24 mouse cellular contexts compared by ENCODE assay signal in the genomic region with DNA sequence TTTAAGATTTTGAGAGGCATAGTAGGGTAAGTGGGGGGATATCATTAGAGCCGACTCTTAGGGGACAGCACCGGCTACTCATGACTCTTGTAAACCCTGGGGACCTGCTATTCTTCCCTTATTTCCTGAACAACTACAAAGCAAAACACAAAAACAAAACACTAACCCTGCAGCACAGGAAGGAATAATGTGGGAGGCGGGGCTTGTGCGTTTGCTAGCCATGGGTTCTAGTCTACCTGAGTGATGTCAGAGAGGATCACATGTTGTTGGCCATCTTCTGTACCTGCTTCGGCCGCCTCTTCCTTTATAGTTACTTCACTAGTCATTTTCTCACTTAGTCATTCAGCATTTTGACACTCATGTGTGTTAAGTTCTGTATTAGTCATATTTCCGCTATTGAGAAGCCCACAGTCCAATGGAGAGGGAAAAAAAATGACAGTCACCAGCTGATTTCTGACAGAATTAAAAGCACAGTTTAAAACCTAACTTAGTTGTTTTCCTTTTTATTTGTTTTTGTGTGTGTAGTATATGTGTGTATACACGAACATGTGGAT.
A peak's percentile ranks its signal among the peaks of the same experiment; 100 is the strongest.
DNase-seq lines count a peak whose midpoint lies in the region; ATAC-seq and TF ChIP-seq lines count a peak whose summit lies in the region.
"Had no signal": no experiment of that assay in that cellular context is flagged by ENCODE, and none has a peak within 500 bp of the region (broad histone marks: within the 10 kb centered on the region; RNA-seq: fewer than 3 reads in every experiment).

No protein-coding gene starts in this region.

- no peak overlapping the region for H3K9ac ChIP-seq in heart, postnatal 0 days (replicated peaks; ENCODE audit: low read depth, low read length)
- no peak overlapping the region for H3K9ac ChIP-seq in stomach, embryonic 16.5 days (ENCODE audit: low read length)
- H3K9ac ChIP-seq in stomach, postnatal 0 days (ENCODE audit: low read length) = no peak overlapping the region
- no peak overlapping the region for H3K9ac ChIP-seq in lung, postnatal 0 days (replicated peaks; ENCODE audit: low read depth)
- H3K9ac ChIP-seq: embryonic facial prominence, embryonic 12.5 days; forebrain, embryonic 12.5 days; heart, embryonic 12.5 days; liver, embryonic 13.5 days; midbrain, embryonic 13.5 days had no signal

- H3K4me2 ChIP-seq in heart, postnatal 0 days (ENCODE audit: low read depth, low read length) = no peak overlapping the region
- no peak overlapping the region for H3K4me2 ChIP-seq in stomach, embryonic 16.5 days (ENCODE audit: low read depth, low read length)
- no peak overlapping the region for H3K4me2 ChIP-seq in stomach, postnatal 0 days (replicated peaks; ENCODE audit: low read depth)
- H3K4me2 ChIP-seq in lung, postnatal 0 days (replicated peaks; ENCODE audit: low read depth, low read length) = no peak overlapping the region
- H3K4me2 ChIP-seq: embryonic facial prominence, embryonic 12.5 days; forebrain, embryonic 12.5 days; heart, embryonic 12.5 days; liver, embryonic 13.5 days; midbrain, embryonic 13.5 days had no signal

- no peak for DNase-seq in heart, postnatal 0 days (ENCODE audit: low spot score)
- no peak for DNase-seq in heart, postnatal 4 days
- no peak for DNase-seq in stomach, postnatal 0 days (ENCODE audit: low spot score)
- no peak for DNase-seq in cerebellum, postnatal 25 days
- no peak for DNase-seq in lung, postnatal 0 days (ENCODE audit: low spot score)
- DNase-seq: adrenal gland, adult 2 months; cerebellum, adult 11-12 months; cerebellum, postnatal 14 days; kidney, adult 18-20 months; liver, embryonic 13.5 days; lung, adult 2 months; thymus, adult 18-20 months; thymus, postnatal 36 days had no signal

- no peaks in the 10 kb centered on the region for H3K36me3 ChIP-seq in heart, postnatal 0 days (replicated peaks; ENCODE audit: control insufficient read depth, insufficient read depth, low read length)
- no peaks in the 10 kb centered on the region for H3K36me3 ChIP-seq in stomach, embryonic 16.5 days (ENCODE audit: control insufficient read depth, insufficient read depth, low read length)
- H3K36me3 ChIP-seq in stomach, postnatal 0 days (ENCODE audit: control insufficient read depth, insufficient read depth, low read length) = no peaks in the 10 kb centered on the region
- no peaks in the 10 kb centered on the region for H3K36me3 ChIP-seq in lung, postnatal 0 days (ENCODE audit: insufficient read depth, low read length)
- H3K36me3 ChIP-seq: embryonic facial prominence, embryonic 12.5 days; forebrain, embryonic 12.5 days; heart, embryonic 12.5 days; liver, embryonic 13.5 days; midbrain, embryonic 13.5 days had no signal

- WGBS in heart, postnatal 0 days = 80% methylated on average over 8 of the region's 8 CpGs
- 77% methylated on average over 8 of the region's 8 CpGs for WGBS in stomach, embryonic 16.5 days
- WGBS in stomach, postnatal 0 days = 75% methylated on average over 8 of the region's 8 CpGs
- WGBS in lung, postnatal 0 days = 86% methylated on average over 8 of the region's 8 CpGs

- no peaks in the 10 kb centered on the region for H3K27me3 ChIP-seq in heart, postnatal 0 days (ENCODE audit: control insufficient read depth, insufficient read depth, low read length)
- H3K27me3 ChIP-seq in stomach, embryonic 16.5 days (ENCODE audit: control insufficient read depth, insufficient read depth, low read length) = no peaks in the 10 kb centered on the region
- no peaks in the 10 kb centered on the region for H3K27me3 ChIP-seq in stomach, postnatal 0 days (ENCODE audit: control insufficient read depth, insufficient read depth, low read length)
- H3K27me3 ChIP-seq in lung, postnatal 0 days (replicated peaks; ENCODE audit: insufficient read depth, low read length) = no peaks in the 10 kb centered on the region
- H3K27me3 ChIP-seq: CH12.LX; embryonic facial prominence, embryonic 12.5 days; forebrain, embryonic 12.5 days; heart, embryonic 12.5 days; liver, embryonic 13.5 days; midbrain, embryonic 13.5 days; Patski had no signal

- H3K4me1 ChIP-seq in heart, postnatal 0 days (ENCODE audit: control insufficient read depth, insufficient read depth) = peaks cover 32% of the 10 kb centered on the region
- H3K4me1 ChIP-seq in stomach, embryonic 16.5 days (ENCODE audit: control insufficient read depth, insufficient read depth, low read length) = peaks cover 18% of the 10 kb centered on the region
- no peaks in the 10 kb centered on the region for H3K4me1 ChIP-seq in stomach, postnatal 0 days (replicated peaks; ENCODE audit: control insufficient read depth, insufficient read depth)
- peaks cover 13% of the 10 kb centered on the region; the same call in 1 of the 2 replicates for H3K4me1 ChIP-seq in brown adipose tissue, adult 24 weeks (ENCODE audit: control insufficient read depth, insufficient read depth, insufficient read length, low read length)
- H3K4me1 ChIP-seq in lung, postnatal 0 days (ENCODE audit: insufficient read depth, low read depth, low read length) = peaks cover 7% of the 10 kb centered on the region; the same call in 1 of the 2 replicates
- H3K4me1 ChIP-seq: liver, embryonic 13.5 days had no signal

- H3K4me3 ChIP-seq in heart, postnatal 0 days (ENCODE audit: low read depth, low read length) = no peak overlapping the region
- H3K4me3 ChIP-seq in stomach, embryonic 16.5 days (replicated peaks; ENCODE audit: low read length) = no peak overlapping the region
- no peak overlapping the region for H3K4me3 ChIP-seq in stomach, postnatal 0 days (ENCODE audit: low read depth, low read length)
- H3K4me3 ChIP-seq in brown adipose tissue, adult 24 weeks (ENCODE audit: insufficient read depth, low read depth, low read length) = no peak overlapping the region
- H3K4me3 ChIP-seq in lung, postnatal 0 days (ENCODE audit: low read depth, low read length) = no peak overlapping the region
- H3K4me3 ChIP-seq: embryonic facial prominence, embryonic 12.5 days; erythroblast, embryonic 14.5 days; forebrain, embryonic 12.5 days; heart, embryonic 12.5 days; liver, embryonic 13.5 days; megakaryocyte, embryonic 14.5 days; midbrain, embryonic 13.5 days had no signal

- ATAC-seq in heart, postnatal 0 days (ENCODE audit: insufficient read depth, low read depth) = no peak
- no peak for ATAC-seq in stomach, embryonic 16.5 days (ENCODE audit: insufficient read depth, low FRiP score)
- ATAC-seq in stomach, postnatal 0 days (ENCODE audit: low FRiP score, low TSS enrichment) = no peak
- ATAC-seq in lung, postnatal 0 days = no peak
- ATAC-seq: hindbrain, embryonic 16.5 days; midbrain, embryonic 13.5 days; Patski had no signal

- no peak for TF ChIP-seq CTCF in heart, postnatal 0 days (IDR thresholded peaks at IDR 0.05; ENCODE audit: low read depth)
- no peak for TF ChIP-seq CTCF in stomach, postnatal 0 days (IDR thresholded peaks at IDR 0.05; ENCODE audit: low read depth)
- no peak for TF ChIP-seq CTCF in lung, postnatal 0 days (IDR thresholded peaks at IDR 0.05)

- H3K27ac ChIP-seq in heart, postnatal 0 days (ENCODE audit: low read depth) = 0 out of 2 replicates have a peak overlapping the region, but pooled peaks have one; percentile 6
- H3K27ac ChIP-seq in stomach, embryonic 16.5 days (ENCODE audit: low read length) = peak overlapping the region; percentile 28
- H3K27ac ChIP-seq in stomach, postnatal 0 days (replicated peaks) = no peak overlapping the region
- H3K27ac ChIP-seq in brown adipose tissue, adult 24 weeks (replicated peaks; ENCODE audit: low read depth, low read length) = peak overlapping the region; percentile 44; the same call in 1 of the 2 replicates
- no peak overlapping the region for H3K27ac ChIP-seq in lung, postnatal 0 days (ENCODE audit: low read length)
- H3K27ac ChIP-seq: embryonic facial prominence, embryonic 12.5 days; forebrain, embryonic 12.5 days; liver, embryonic 13.5 days; midbrain, embryonic 13.5 days had no signal

- TF ChIP-seq EP300 in heart, postnatal 0 days (IDR thresholded peaks at IDR 0.05; ENCODE audit: low read depth) = no peak
- no peak for TF ChIP-seq EP300 in stomach, postnatal 0 days (optimal IDR thresholded peaks at IDR 0.05)
- TF ChIP-seq EP300 in lung, postnatal 0 days (IDR thresholded peaks at IDR 0.05) = no peak

- H3K9me3 ChIP-seq in heart, postnatal 0 days (replicated peaks; ENCODE audit: control insufficient read depth, low read length) = no peaks in the 10 kb centered on the region
- no peaks in the 10 kb centered on the region for H3K9me3 ChIP-seq in stomach, embryonic 16.5 days (replicated peaks; ENCODE audit: control insufficient read depth, low read length)
- no peaks in the 10 kb centered on the region for H3K9me3 ChIP-seq in stomach, postnatal 0 days (ENCODE audit: control insufficient read depth, low read length)
- no peaks in the 10 kb centered on the region for H3K9me3 ChIP-seq in lung, postnatal 0 days (ENCODE audit: low read length)
- H3K9me3 ChIP-seq: embryonic facial prominence, embryonic 12.5 days; forebrain, embryonic 12.5 days; heart, embryonic 12.5 days; liver, embryonic 13.5 days; midbrain, embryonic 13.5 days had no signal

Comparison
In these comparisons a context has a peak if more than half of its experiments do, and no peak if none do; other contexts are left out.
1. H3K27ac ChIP-seq: peak in heart, postnatal 0 days (single experiment), stomach, embryonic 16.5 days (single experiment) and brown adipose tissue, adult 24 weeks (single experiment); none in stomach, postnatal 0 days (single experiment) and lung, postnatal 0 days (single experiment).